Mouse (Mus musculus): ENCODE data around the gene Cnnm4.
"Not testable (repeated sequence)": the region's sequence is repeated elsewhere in the genome, so short reads cannot be mapped to it uniquely, and the experiment has no call there.

Cnnm4 gene

GRCm38 (mm10) chr1:36535477-36536396, 64.3 kb downstream of the Cnnm4 start:
- in situ Hi-C loops (cut with MboI; ENCODE audit: unreplicated experiment in 2 of 2), result no loop called here

- in situ Hi-C loops (cut with MboI; ENCODE audit: unreplicated experiment in 2 of 2), result no loop called here
Measured at GRCm38 (mm10) chr1:36536397-36536728, 64.9 kb downstream of the Cnnm4 start.

GRCm38 (mm10) chr1:36536783-36537182, 65.4 kb downstream of the Cnnm4 start, which contains the start of gene Ankrd23:
Gene Ankrd23, minus strand, starts transcription at chr1:36536883.
- in situ Hi-C loops (cut with MboI; ENCODE audit: unreplicated experiment in 2 of 2), result not testable (repeated sequence)

- in situ Hi-C loops (cut with MboI; ENCODE audit: unreplicated experiment in 2 of 2), result no loop called here
Measured at GRCm38 (mm10) chr1:36538727-36539126, 67.3 kb downstream of the Cnnm4 start.

- in situ Hi-C loops (cut with MboI; ENCODE audit: unreplicated experiment in 2 of 2), result no loop called here
Measured at GRCm38 (mm10) chr1:36539186-36539585, 67.8 kb downstream of the Cnnm4 start, which contains the start of gene Gm42417. Gene Gm42417, minus strand, starts transcription at chr1:36539429.

- in situ Hi-C loops (cut with MboI; ENCODE audit: unreplicated experiment in 2 of 2), result loop anchor here (10.0 kb wide), 1 partner anchor 145 kb away; the partner anchor contains the start of gene Fam178b (in 2 of the 2)
Measured at GRCm38 (mm10) chr1:36540132-36540531, 68.7 kb downstream of the Cnnm4 start.

GRCm38 (mm10) chr1:36540807-36541206, 69.4 kb downstream of the Cnnm4 start:
- in situ Hi-C loops (cut with MboI; ENCODE audit: unreplicated experiment in 2 of 2), result loop anchor here (10.0 kb wide), 1 partner anchor 144 kb away; the partner anchor contains the start of gene Fam178b (in 2 of the 2)

GRCm38 (mm10) chr1:36541844-36542243, 70.4 kb downstream of the Cnnm4 start:
- in situ Hi-C loops (cut with MboI; ENCODE audit: unreplicated experiment in 2 of 2), result loop anchor here (10.0 kb wide), 1 partner anchor 143 kb away; the partner anchor contains the start of gene Fam178b (in 2 of the 2)

GRCm38 (mm10) chr1:36542925-36543324, 71.5 kb downstream of the Cnnm4 start:
- in situ Hi-C loops (cut with MboI; ENCODE audit: unreplicated experiment in 2 of 2), result loop anchor here (10.0 kb wide), 1 partner anchor 142 kb away; the partner anchor contains the start of gene Fam178b (in 2 of the 2)

- in situ Hi-C loops (cut with MboI; ENCODE audit: unreplicated experiment in 2 of 2), result loop anchor here (5.0 to 10.0 kb wide), 2 partner anchors 87 to 139 kb away; partner anchors contain the start of gene Fam178b (in 2 of the 2)
Measured at GRCm38 (mm10) chr1:36545382-36545781, 74.0 kb downstream of the Cnnm4 start.

- in situ Hi-C loops (cut with MboI; ENCODE audit: unreplicated experiment in 2 of 2), result loop anchor here (5.0 to 10.0 kb wide), 2 partner anchors 86 to 139 kb away; partner anchors contain the start of gene Fam178b (in 2 of the 2)
Measured at GRCm38 (mm10) chr1:36545845-36546600, 74.6 kb downstream of the Cnnm4 start.

- in situ Hi-C loops (cut with MboI; ENCODE audit: unreplicated experiment in 2 of 2), result loop anchor here (5.0 to 10.0 kb wide), 2 partner anchors 85 to 138 kb away; partner anchors contain the start of gene Fam178b (in 2 of the 2)
Measured at GRCm38 (mm10) chr1:36546888-36547471, 75.6 kb downstream of the Cnnm4 start, which contains the start of gene Ankrd39. Gene Ankrd39, minus strand, starts transcription at chr1:36547445.

GRCm38 (mm10) chr1:36547981-36548598, 76.7 kb downstream of the Cnnm4 start:
- in situ Hi-C loops (cut with MboI; ENCODE audit: unreplicated experiment in 2 of 2), result loop anchor here (5.0 to 10.0 kb wide), 2 partner anchors 84 to 137 kb away; partner anchors contain the start of gene Fam178b (in 2 of the 2)

- in situ Hi-C loops (cut with MboI; ENCODE audit: unreplicated experiment in 2 of 2), result loop anchor here (5.0 to 10.0 kb wide), 2 partner anchors 84 to 136 kb away; partner anchors contain the start of gene Fam178b (in 2 of the 2)
Measured at GRCm38 (mm10) chr1:36548771-36549170, 77.4 kb downstream of the Cnnm4 start.

- in situ Hi-C loops (cut with MboI; ENCODE audit: unreplicated experiment in 2 of 2), result loop anchor here (5.0 to 10.0 kb wide), 2 partner anchors 83 to 135 kb away; partner anchors contain the start of gene Fam178b (in 2 of the 2)
Measured at GRCm38 (mm10) chr1:36549491-36549890, 78.1 kb downstream of the Cnnm4 start.

- in situ Hi-C loops (cut with MboI; ENCODE audit: unreplicated experiment in 2 of 2), result loop anchor here in 1 of 2 experiments (5.0 kb wide), 2 partner anchors 82 to 697 kb away; no protein-coding TSS in a partner anchor
Measured at GRCm38 (mm10) chr1:36550075-36550863, 78.8 kb downstream of the Cnnm4 start.

GRCm38 (mm10) chr1:36551904-36552303, 80.5 kb downstream of the Cnnm4 start:
- in situ Hi-C loops (cut with MboI; ENCODE audit: unreplicated experiment in 2 of 2), result loop anchor here in 1 of 2 experiments (5.0 kb wide), 2 partner anchors 80 to 695 kb away; no protein-coding TSS in a partner anchor

- in situ Hi-C loops (cut with MboI; ENCODE audit: unreplicated experiment in 2 of 2), result loop anchor here in 1 of 2 experiments (5.0 kb wide), 2 partner anchors 80 to 695 kb away; no protein-coding TSS in a partner anchor
Measured at GRCm38 (mm10) chr1:36552506-36552905, 81.1 kb downstream of the Cnnm4 start.
